Mouse (Mus musculus) adipocyte (in vitro differentiated cells): ENCODE data around the gene Ttc1.
A peak's percentile ranks its signal among the peaks of the same experiment; 100 is the strongest.

ENCODE experiments used
- DNase-seq: peaks from one replicate; pipeline ENCODE4 v3.0.0-alpha.2; 2016; ENCODE audit warnings: low spot score

Ttc1 gene

DNA sequence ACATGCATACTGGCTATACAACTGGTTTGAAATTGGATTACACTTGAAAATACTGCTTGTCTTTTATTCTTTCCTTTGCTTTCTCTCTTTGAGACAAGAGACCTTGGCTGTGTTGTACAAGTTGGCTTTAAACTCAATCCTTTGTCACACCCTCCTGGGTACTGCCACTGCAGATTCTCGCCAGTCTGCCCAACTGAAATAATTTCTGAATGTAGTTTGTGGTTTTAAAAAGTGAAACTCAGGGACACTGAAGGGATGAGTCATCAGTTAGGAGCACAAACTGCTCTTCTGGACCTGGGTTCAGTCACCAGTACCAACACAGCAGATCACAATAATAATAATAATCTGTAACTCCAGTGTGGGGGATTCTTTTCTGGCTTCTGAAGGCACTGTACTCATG, 44.3 kb downstream of the Ttc1 start:
- no peak for DNase-seq

DNA sequence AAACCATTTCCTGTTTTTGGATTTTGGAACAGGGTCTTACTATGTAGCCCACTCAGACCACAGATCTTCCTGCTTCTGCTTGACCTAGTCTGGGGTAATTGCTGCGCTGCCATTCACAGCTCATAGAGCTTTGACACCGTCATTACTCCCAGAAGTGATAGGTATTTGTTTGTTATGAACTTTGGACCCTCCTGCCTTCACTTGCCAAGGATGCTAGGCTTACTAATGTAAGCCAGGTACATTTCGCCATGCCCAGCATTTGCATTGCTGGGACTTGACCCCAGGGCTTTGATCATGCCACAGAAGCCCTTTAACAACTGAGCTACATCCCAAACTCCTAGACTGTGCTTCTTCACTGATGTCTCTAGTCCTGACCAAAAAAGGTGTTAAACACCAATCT, 47.5 kb downstream of the Ttc1 start:
- no peak for DNase-seq

DNA sequence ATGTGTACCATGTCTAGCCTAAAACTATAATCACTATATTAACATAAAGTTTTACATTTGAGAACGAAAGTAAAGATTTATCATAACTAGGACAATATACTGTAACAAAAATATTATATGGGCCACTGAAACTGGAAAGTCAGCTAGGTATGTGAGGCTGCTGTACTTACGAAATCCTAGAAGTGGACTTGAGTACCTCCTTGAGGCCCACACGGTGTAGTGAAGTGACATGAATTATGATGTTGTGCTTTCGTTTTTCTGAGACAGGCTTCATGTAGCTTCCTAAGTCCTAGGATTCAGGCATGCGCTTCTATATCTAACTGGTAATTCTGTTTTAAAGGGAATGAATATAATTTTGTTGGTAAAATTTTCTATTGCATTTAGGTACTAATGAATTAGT, 49.2 kb downstream of the Ttc1 start:
- DNase-seq, result no peak

DNA sequence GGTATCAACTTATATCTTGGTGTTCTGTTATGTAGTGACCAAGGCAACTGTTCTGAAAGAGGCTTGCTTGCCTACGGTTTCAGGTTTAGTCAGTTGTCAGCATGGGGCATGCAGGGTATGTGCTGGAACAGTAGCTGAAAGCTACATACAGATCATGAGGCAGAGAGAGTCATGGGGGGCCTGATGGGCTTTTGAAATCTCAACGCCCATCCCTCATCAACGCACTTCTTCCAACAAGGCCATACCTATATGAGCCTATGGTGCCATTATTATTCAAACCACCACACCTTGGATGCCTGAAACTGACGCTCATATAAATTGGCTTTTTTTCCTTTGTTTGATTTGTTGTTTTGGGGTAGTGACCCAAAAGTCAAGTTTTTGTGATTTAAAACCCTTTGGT, 51.2 kb downstream of the Ttc1 start:
- DNase-seq, result no peak

DNA sequence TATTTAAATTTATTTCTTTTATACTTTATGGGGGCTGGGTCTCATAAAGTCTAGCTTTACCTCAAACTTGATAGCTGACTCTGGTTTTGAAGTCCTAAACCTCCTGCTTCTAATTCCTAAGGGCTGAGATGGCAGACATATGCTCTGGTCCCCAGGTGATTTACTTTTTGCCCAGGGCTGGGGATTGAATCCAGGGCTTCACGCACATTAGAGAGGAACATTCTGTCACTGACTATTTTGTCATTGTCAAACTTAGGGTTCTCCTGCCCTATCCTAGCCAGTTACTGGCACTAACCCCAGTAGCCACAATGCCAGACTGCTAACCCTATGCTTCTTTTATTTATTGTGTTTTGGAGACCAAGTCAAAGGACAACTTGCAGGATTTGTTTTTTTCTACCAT, 59.0 kb downstream of the Ttc1 start:
- no peak for DNase-seq

DNA sequence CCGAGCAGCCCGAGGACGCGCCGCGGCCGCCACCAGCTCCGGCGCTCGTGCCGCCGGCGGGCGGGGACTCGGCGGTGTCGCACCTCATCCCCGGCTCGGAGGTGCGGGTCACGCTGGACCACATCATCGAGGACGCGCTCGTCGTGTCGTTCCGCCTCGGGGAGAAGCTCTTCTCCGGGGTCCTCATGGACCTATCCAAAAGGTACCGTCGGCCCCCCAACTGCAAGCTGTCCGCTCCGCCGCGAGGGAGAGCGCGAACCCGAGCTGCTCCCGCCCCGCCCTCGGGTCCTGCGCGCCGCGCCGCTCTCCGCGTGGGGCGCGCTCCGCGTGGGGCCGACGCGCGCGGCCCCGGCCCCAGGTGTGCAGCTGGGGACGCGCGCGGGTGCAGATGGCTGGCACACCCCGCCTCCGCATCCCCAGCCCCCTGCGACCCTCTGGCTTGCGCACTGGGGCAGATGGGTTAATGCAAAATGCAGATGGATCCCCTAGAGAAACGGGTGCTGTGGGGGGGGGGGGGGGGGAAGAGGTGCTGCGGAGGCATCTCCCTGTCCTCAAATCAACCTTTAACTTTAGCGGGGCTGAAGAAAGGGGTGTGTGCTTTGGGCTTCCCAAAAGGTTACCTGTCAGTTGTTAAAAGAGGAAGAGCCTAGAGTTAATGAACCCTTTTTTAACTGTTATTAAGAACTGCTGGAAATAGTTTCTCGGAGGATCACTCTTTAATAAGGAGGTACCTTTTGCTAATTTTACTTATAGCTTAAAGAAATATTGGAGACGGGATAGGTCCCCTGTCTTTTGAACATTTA, 65.2 kb downstream of the Ttc1 start:
- peak; percentile 24 for DNase-seq

DNA sequence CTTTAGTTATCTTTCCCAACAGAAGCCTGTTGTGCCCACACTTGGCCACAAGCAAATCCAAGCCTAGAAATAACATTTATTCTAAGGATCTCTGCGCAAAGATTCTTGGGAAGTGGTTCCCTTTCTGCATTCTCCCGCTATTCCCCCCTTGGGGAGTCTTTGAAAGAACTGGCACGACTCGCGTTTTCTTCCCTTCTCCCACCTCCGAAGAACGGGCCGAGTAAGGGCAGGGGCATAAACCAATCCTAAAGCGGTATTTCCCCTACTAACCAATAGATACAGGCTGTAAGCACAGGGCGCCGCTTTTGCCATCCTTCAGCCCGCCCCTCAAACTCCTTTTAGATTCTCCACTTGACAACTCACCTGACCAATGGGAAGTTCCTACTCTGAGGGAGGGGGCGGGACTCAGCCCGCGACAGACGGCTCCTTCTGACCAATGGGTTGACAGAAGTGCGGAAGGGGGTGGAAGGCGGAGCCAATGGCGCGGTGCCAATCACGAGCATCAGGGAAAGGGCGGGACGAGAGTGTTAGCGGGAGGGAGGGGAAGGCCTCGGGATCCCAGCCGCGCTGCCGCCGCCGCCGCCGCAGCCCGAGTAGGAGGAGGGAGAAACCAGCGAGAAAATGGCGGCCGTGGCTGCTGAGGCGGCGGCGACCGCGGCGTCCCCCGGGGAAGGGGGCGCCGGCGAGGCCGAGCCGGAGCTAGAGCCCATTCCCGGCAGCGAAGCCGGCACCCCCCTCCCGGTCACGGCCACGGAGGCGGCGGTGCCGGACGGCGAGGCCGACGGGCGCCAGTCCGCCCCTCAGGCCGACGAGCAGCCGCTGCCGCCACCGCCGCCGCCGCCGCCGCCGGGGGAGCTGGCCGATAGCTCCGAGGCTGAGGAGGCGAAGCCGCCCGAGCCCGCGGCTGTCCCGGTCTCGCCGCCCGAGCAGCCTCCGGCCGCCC, 66.1 kb downstream of the Ttc1 start, which contains the start of gene Pwwp2a:
Pwwp2a (plus strand) TSS at position 527 of the 943 bp plus-strand sequence.
- DNase-seq, result peak; percentile 100
